Mouse (Mus musculus) CH12.LX (cell line): ENCODE data around the gene Hist1h2bn. TPM values are rescaled to one million over a fixed set of nuclear protein-coding genes. Genes with fewer than 3 reads are reported as not detected.
"Not testable (repeated sequence)": the region's sequence is repeated elsewhere in the genome, so short reads cannot be mapped to it uniquely, and the experiment has no call there.

Experiments
- DNase-seq: peaks from one replicate; pipeline ENCODE4 v3.0.0-alpha.2; 2013; ENCODE audit errors: extremely low read depth
- H3K27ac ChIP-seq: 2 replicates; pipeline ENCODE4 v1.5.1; 2012; ENCODE audit warnings: low read depth, mild to moderate bottlenecking, control low read depth, moderate library complexity; ENCODE audit not compliant: insufficient read depth
- H3K27me3 ChIP-seq: replicated peaks from 2 replicates; pipeline ENCODE3; 2012; ENCODE audit warnings: inconsistent platforms
- H3K36me3 ChIP-seq, 2 experiments: replicated peaks in 1 of 2; 2 replicates each; pipeline versions ENCODE3 to v1.6.1; 2012; ENCODE audit warnings: inconsistent platforms in 1 of 2, low read length in 1 of 2, mild to moderate bottlenecking in 1 of 2, mixed read lengths in 1 of 2, moderate library complexity in 1 of 2; ENCODE audit not compliant: control insufficient read depth in 1 of 2, insufficient read depth in 1 of 2
- H3K4me1 ChIP-seq, 2 experiments: 2 replicates each; pipeline ENCODE4 v1.6.1; 2012; ENCODE audit warnings: inconsistent platforms in 1 of 2, moderate library complexity in 1 of 2; ENCODE audit not compliant: insufficient read depth in 2 of 2, control insufficient read depth in 1 of 2
- H3K4me2 ChIP-seq: 2 replicates; pipeline ENCODE4 v1.6.1; 2012; ENCODE audit warnings: low read depth, mild to moderate bottlenecking, control low read depth; ENCODE audit not compliant: poor library complexity, insufficient read depth, severe bottlenecking
- H3K4me3 ChIP-seq, 3 experiments: fragments of 150-350 bp in 1 of 3; sonication (generic) in 1 of 3; replicated peaks in 1 of 3; 2 replicates each; pipeline versions ENCODE3 to v1.5.1; 2011 to 2012; ENCODE audit warnings: low read depth in 2 of 3, low read length in 2 of 3, mild to moderate bottlenecking in 2 of 3, moderate library complexity in 2 of 3, control low read depth in 1 of 3, improper control_type of control experiment in 1 of 3, inconsistent platforms in 1 of 3, mixed read lengths in 1 of 3; ENCODE audit not compliant: poor library complexity in 1 of 3
- H3K79me2 ChIP-seq: replicated peaks from 2 replicates; pipeline ENCODE4 v1.6.1; 2012; ENCODE audit warnings: mild to moderate bottlenecking, moderate library complexity; ENCODE audit not compliant: control insufficient read depth, poor library complexity, insufficient read depth, severe bottlenecking; ENCODE audit errors: extremely low read depth
- H3K9ac ChIP-seq: 2 replicates; pipeline ENCODE4 v1.6.1; 2012; ENCODE audit warnings: low read depth, mild to moderate bottlenecking, control low read depth, moderate library complexity; ENCODE audit not compliant: insufficient read depth
- H3K9me3 ChIP-seq: replicated peaks from 2 replicates; pipeline ENCODE3; 2012; ENCODE audit warnings: low read length, inconsistent platforms, mixed read lengths
- BHLHE40 ChIP-seq: IDR thresholded peaks from 2 replicates; pipeline ENCODE4 v1.6.1; 2011; ENCODE audit warnings: mild to moderate bottlenecking, low read depth, low read length, improper control_type of control experiment
- CHD1 ChIP-seq: IDR thresholded peaks from 2 replicates; pipeline ENCODE4 v1.6.1; 2012; ENCODE audit warnings: low read depth, low read length, improper control_type of control experiment, inconsistent platforms
- CHD2 ChIP-seq: IDR thresholded peaks from 2 replicates; pipeline ENCODE4 v1.6.1; 2011; ENCODE audit warnings: low read length, improper control_type of control experiment
- E2F4 ChIP-seq: IDR thresholded peaks from 2 replicates; pipeline ENCODE4 v1.6.1; 2011; ENCODE audit warnings: low read depth, low read length, improper control_type of control experiment; ENCODE audit not compliant: insufficient replicate concordance
- ELF1 ChIP-seq: IDR thresholded peaks from 2 replicates; pipeline ENCODE4 v1.6.1; 2014; ENCODE audit warnings: low read depth, mild to moderate bottlenecking, inconsistent platforms, low read length, improper control_type of control experiment
- EP300 ChIP-seq: IDR thresholded peaks from 2 replicates; pipeline ENCODE4 v1.6.1; 2011; ENCODE audit warnings: low read length, improper control_type of control experiment
- ETS1 ChIP-seq: conservative IDR thresholded peaks from 2 replicates; pipeline ENCODE4 v1.6.1; 2012; ENCODE audit warnings: low read depth, mild to moderate bottlenecking, inconsistent platforms, low read length, improper control_type of control experiment, moderate library complexity
- HCFC1 ChIP-seq: IDR thresholded peaks from 2 replicates; pipeline ENCODE4 v1.6.1; 2012; ENCODE audit warnings: low read depth, mild to moderate bottlenecking, inconsistent platforms, low read length, improper control_type of control experiment
- IRF4 ChIP-seq: IDR thresholded peaks from 2 replicates; pipeline ENCODE4 v1.6.1; 2014; ENCODE audit warnings: low read depth, mild to moderate bottlenecking, inconsistent platforms, low read length, improper control_type of control experiment
- KAT2A ChIP-seq: IDR thresholded peaks from 2 replicates; pipeline ENCODE4 v1.6.1; 2012; ENCODE audit warnings: low read length, improper control_type of control experiment, inconsistent platforms; ENCODE audit not compliant: insufficient replicate concordance
- MAFK ChIP-seq: IDR thresholded peaks from 2 replicates; pipeline ENCODE4 v1.6.1; 2011; ENCODE audit warnings: low read length, improper control_type of control experiment; ENCODE audit not compliant: insufficient replicate concordance
- MAX ChIP-seq: IDR thresholded peaks from 2 replicates; pipeline ENCODE4 v1.6.1; 2011; ENCODE audit warnings: low read length, improper control_type of control experiment
- MAZ ChIP-seq: IDR thresholded peaks from 2 replicates; pipeline ENCODE4 v1.6.1; 2012; ENCODE audit warnings: low read depth, mild to moderate bottlenecking, inconsistent platforms, low read length, improper control_type of control experiment, moderate library complexity
- MEF2A ChIP-seq: IDR thresholded peaks from 2 replicates; pipeline ENCODE4 v1.6.1; 2014; ENCODE audit warnings: low read depth, mild to moderate bottlenecking, inconsistent platforms, low read length, improper control_type of control experiment, borderline replicate concordance
- MXI1 ChIP-seq: IDR thresholded peaks from 2 replicates; pipeline ENCODE4 v1.6.1; 2011; ENCODE audit warnings: mild to moderate bottlenecking, low read depth, low read length, improper control_type of control experiment
- MYC ChIP-seq: IDR thresholded peaks from 2 replicates; pipeline ENCODE4 v1.6.1; 2011; ENCODE audit warnings: low read depth, mild to moderate bottlenecking, improper control_type of control experiment, low read length
- NELFE ChIP-seq: IDR thresholded peaks from 2 replicates; pipeline ENCODE4 v1.6.1; 2011; ENCODE audit warnings: low read depth, low read length, improper control_type of control experiment
- NRF1 ChIP-seq: IDR thresholded peaks from 2 replicates; pipeline ENCODE4 v1.6.1; 2014; ENCODE audit warnings: low read depth, mild to moderate bottlenecking, inconsistent platforms, low read length, improper control_type of control experiment, moderate library complexity
- POLR2A ChIP-seq: IDR thresholded peaks from 2 replicates; pipeline ENCODE4 v1.6.1; 2011; ENCODE audit warnings: low read depth, mild to moderate bottlenecking, improper control_type of control experiment, low read length
- RCOR1 ChIP-seq: conservative IDR thresholded peaks from 2 replicates; pipeline ENCODE4 v1.6.1; 2012; ENCODE audit warnings: low read depth, mild to moderate bottlenecking, inconsistent platforms, low read length, improper control_type of control experiment
- SIN3A ChIP-seq: IDR thresholded peaks from 2 replicates; pipeline ENCODE4 v1.6.1; 2012; ENCODE audit warnings: low read length, improper control_type of control experiment, inconsistent platforms
- TBP ChIP-seq: conservative IDR thresholded peaks from 2 replicates; pipeline ENCODE4 v1.6.1; 2011; ENCODE audit warnings: low read depth, low read length, improper control_type of control experiment
- TCF12 ChIP-seq: IDR thresholded peaks from 2 replicates; pipeline ENCODE4 v1.6.1; 2014; ENCODE audit warnings: low read depth, mild to moderate bottlenecking, inconsistent platforms, low read length, improper control_type of control experiment
- UBTF ChIP-seq: IDR thresholded peaks from 2 replicates; pipeline ENCODE4 v1.6.1; 2012; ENCODE audit warnings: low read depth, mild to moderate bottlenecking, inconsistent platforms, low read length, improper control_type of control experiment, moderate library complexity
- ZMIZ1 ChIP-seq: IDR thresholded peaks from 2 replicates; pipeline ENCODE4 v1.6.1; 2012; ENCODE audit warnings: low read depth, mild to moderate bottlenecking, inconsistent platforms, low read length, improper control_type of control experiment
- dilution Hi-C: fragments of 300-500 bp; cut with MboI; formaldehyde crosslinking; loops from 2 replicates; pipeline ENCODE4 v1.14.3; 2020; ENCODE audit warnings: low sequenced_read_pairs; ENCODE audit not compliant: extremely low pct_unique_long_range_greater_than_20kb, extremely low pct_ligation_motif_present
- in situ Hi-C: fragments of 300-500 bp; cut with MboI; formaldehyde crosslinking; loops from 3 replicates; pipeline ENCODE4 v1.14.3; 2019; ENCODE audit warnings: low sequenced_read_pairs, low pct_ligation_motif_present, low pct_unique_long_range_greater_than_20kb, mixed read lengths
- polyA plus RNA-seq: library from polyadenylated mRNA; unstranded; fragments of >175 nt; gene quantifications from 2 replicates; pipeline ENCODE4 v1.2.1, GENCODE M21; 2012; ENCODE audit warnings: low read depth; ENCODE audit not compliant: insufficient read length
- total RNA-seq, 2 experiments: library from RNA; depleted of rRNA; stranded (reverse); fragments of 300-350 nt in 1 of 2; fragments of >200 nt in 1 of 2; gene quantifications; 2 replicates each; pipeline ENCODE4 v1.2.3; 2012 to 2014

Gene Hist1h2bn
- total and polyA plus RNA-seq, 3 experiments, result 2.6 to 1,563 (median 24.0) TPM

DNA sequence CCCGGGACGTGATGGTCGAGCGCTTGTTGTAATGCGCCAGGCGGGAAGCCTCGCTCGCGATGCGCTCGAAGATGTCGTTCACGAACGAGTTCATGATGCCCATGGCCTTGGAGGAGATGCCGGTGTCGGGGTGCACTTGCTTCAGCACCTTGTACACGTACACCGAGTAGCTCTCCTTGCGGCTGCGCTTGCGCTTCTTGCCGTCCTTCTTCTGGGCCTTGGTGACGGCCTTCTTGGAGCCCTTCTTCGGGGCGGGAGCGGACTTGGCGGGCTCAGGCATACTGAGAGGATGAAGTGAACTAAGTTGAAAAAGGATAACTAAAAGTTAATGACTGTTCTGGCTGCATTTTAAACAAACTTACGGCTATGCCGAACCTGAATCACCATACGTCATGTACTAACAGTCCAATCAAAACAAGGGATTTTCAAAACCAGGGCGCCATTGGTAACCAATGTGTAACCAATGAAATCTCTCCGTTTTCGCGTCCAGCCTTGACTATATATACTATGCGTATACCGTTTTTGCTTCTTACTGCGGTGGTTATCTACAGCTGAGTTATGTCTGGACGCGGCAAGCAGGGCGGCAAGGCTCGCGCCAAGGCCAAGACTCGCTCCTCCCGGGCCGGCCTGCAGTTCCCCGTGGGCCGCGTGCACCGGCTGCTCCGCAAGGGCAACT is 37.9 kb upstream of the Hist1h2bn start, which contains the start of the genes Hist1h2bl and Hist1h2ai:
Hist1h2bl (minus strand) TSS at position 280 of the 676 bp plus-strand sequence.
Hist1h2ai (plus strand) TSS at position 559 of the 676 bp plus-strand sequence.
- peak within 1 kb of the TSS; percentile 82 for H3K9ac ChIP-seq
- H3K9me3 ChIP-seq, H3K27me3 ChIP-seq, H3K36me3 ChIP-seq, dilution Hi-C loops, H3K79me2 ChIP-seq: not testable (repeated sequence)
- in situ Hi-C loops, result loop anchor here (25.0 kb wide), 2 partner anchors 221 to 329 kb away; partner anchors contain the start of gene Zfp184
- H3K4me3 ChIP-seq, result peak within 1 kb of the TSS; percentile 35 to 59 (median 50)
- peak within 1 kb of the TSS; percentile 94 for H3K4me2 ChIP-seq
- TF ChIP-seq MXI1 (0 out of 2 replicates have a peak, but pooled peaks have one; percentile 36), RCOR1 (peak; percentile 76; the same call in 1 of the 2 replicates), SIN3A (peak; percentile 24; the same call in 1 of the 2 replicates), TCF12 (peak; percentile 90), MYC (0 out of 2 replicates have a peak, but pooled peaks have one; percentile 34), NELFE (peak; percentile 13), MAZ (0 out of 2 replicates have a peak, but pooled peaks have one; percentile 49), NRF1 (peak; percentile 49), POLR2A (peak; percentile 63), ZMIZ1 (peak; percentile 31), TBP (peak; percentile 99), UBTF (0 out of 2 replicates have a peak, but pooled peaks have one; percentile 84), E2F4 (0 out of 2 replicates have a peak, but pooled peaks have one; percentile 77), KAT2A (0 out of 2 replicates have a peak, but pooled peaks have one; percentile 16), MEF2A (peak; percentile 28; the same call in 1 of the 2 replicates), CHD2 (peak; percentile 88)
- H3K27ac ChIP-seq, result peak within 1 kb of the TSS; percentile 95
- DNase-seq, result peak; percentile 96
- H3K4me1 ChIP-seq, result peaks cover 2 to 30% of the 10 kb centered on the region in 2 experiments; a peak in 2 of 4 replicates

DNA sequence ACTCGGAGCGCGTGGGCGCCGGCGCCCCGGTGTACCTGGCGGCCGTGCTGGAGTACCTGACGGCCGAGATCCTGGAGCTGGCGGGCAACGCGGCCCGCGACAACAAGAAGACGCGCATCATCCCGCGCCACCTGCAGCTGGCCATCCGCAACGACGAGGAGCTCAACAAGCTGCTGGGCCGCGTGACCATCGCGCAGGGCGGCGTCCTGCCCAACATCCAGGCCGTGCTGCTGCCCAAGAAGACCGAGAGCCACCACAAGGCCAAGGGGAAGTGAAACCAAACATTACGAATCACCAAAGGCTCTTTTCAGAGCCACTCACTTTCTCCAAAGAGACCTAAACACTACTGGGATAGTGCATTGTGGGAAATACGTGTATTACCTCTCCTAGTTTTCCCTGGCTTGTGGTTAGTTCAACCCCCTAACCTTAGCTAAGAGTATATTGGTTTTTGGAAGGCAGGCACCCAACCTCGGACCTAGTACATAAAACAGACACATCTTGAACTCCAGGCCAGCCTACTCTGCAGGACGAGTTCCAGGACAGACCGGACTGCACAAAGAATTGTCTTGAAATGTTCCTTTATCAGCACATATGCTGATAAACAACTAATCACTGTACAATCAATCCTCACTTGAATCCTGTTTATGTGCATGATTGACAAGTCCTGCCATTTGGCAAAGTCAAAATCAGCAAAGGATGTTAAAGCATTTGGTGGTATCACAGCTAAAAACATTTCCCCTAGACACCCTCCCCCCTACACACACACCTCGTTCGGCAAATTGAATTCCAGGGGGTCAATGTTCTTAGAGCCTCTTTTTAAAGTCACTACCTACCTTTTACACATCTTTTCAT is 37.2 kb upstream of the Hist1h2bn start:
- peak overlapping the region; percentile 33 for H3K4me2 ChIP-seq
- H3K9ac ChIP-seq, result peak overlapping the region; percentile 82
- dilution Hi-C loops, H3K36me3 ChIP-seq, H3K27me3 ChIP-seq, H3K9me3 ChIP-seq, H3K79me2 ChIP-seq: not testable (repeated sequence)
- in situ Hi-C loops, result loop anchor here (25.0 kb wide), 2 partner anchors 221 to 329 kb away; partner anchors contain the start of gene Zfp184
- peak overlapping the region; percentile 95 for H3K27ac ChIP-seq
- peak; percentile 39; the same call in 1 of the 2 replicates for TF ChIP-seq HCFC1
- TF ChIP-seq RCOR1, result peak; percentile 86
- TF ChIP-seq ZMIZ1, result peak; percentile 98
- TF ChIP-seq UBTF, result peak; percentile 97; the same call in 1 of the 2 replicates
- TF ChIP-seq MAFK, result 0 out of 2 replicates have a peak, but pooled peaks have one; percentile 13
- peak; percentile 49 for TF ChIP-seq BHLHE40
- TF ChIP-seq SIN3A, result peak; percentile 74
- TF ChIP-seq MAX, result peak; percentile 64; the same call in 1 of the 2 replicates
- 0 out of 2 replicates have a peak, but pooled peaks have one; percentile 23 for TF ChIP-seq ELF1
- TF ChIP-seq POLR2A, result peak; percentile 79
- TF ChIP-seq ETS1, result peak; percentile 40
- TF ChIP-seq EP300, result peak; percentile 50
- peak; percentile 89 for TF ChIP-seq IRF4
- peak; percentile 85 for TF ChIP-seq NELFE
- peak; percentile 47; the same call in 1 of the 2 replicates for TF ChIP-seq MAZ
- TF ChIP-seq CHD1, result peak; percentile 44; the same call in 1 of the 2 replicates
- peak overlapping the region; percentile 35 to 59 (median 50) for H3K4me3 ChIP-seq
- H3K4me1 ChIP-seq, result peaks cover 2 to 30% of the 10 kb centered on the region in 2 experiments; a peak in 2 of 4 replicates
- DNase-seq, result peak; percentile 79
